Mouse (Mus musculus) left cerebral cortex, postnatal 10 days (tissue): ENCODE data around the gene Serpina3g. TPM values are rescaled to one million over a fixed set of nuclear protein-coding genes. Genes with fewer than 3 reads are reported as not detected.

Experiments
- DNase-seq, 2 experiments: peaks; one replicate each; pipeline ENCODE4 v3.0.0; 2021 to 2022; ENCODE audit warnings: low spot score in 2 of 2, mixed read lengths in 1 of 2; ENCODE audit errors: extremely low spot score in 1 of 2
- intact Hi-C: fragments of 180-260 bp; cut with DNase I; formaldehyde crosslinking; loops from one replicate; pipeline ENCODE4 v1.15.1; 2025
- total RNA-seq, 2 experiments: library from RNA; stranded (reverse); gene quantifications; 2 replicates each; pipeline ENCODE4 v1.2.3; 2021

The Serpina3g gene
- total RNA-seq, 2 experiments from 2014 or later: 0.36 to 0.39 TPM

DNA sequence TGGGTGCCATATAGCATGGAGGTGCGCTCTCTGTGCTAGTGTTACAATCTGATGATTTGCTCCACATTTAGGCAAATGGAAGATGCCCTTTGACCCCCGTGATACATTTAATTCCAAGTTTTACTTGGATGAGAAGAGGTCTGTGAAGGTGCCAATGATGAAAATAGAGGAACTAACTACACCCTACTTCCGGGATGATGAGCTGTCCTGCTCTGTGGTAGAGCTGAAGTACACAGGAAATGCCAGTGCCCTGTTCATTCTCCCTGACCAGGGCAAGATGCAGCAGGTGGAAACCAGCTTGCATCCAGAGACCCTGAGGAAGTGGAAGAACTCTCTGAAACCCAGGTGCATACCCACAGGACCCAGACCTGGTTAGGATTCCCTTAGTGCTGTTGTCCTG, 30.3 kb downstream of the Serpina3g start:
- DNase-seq: no peak
- intact Hi-C loops: no loop called here

DNA sequence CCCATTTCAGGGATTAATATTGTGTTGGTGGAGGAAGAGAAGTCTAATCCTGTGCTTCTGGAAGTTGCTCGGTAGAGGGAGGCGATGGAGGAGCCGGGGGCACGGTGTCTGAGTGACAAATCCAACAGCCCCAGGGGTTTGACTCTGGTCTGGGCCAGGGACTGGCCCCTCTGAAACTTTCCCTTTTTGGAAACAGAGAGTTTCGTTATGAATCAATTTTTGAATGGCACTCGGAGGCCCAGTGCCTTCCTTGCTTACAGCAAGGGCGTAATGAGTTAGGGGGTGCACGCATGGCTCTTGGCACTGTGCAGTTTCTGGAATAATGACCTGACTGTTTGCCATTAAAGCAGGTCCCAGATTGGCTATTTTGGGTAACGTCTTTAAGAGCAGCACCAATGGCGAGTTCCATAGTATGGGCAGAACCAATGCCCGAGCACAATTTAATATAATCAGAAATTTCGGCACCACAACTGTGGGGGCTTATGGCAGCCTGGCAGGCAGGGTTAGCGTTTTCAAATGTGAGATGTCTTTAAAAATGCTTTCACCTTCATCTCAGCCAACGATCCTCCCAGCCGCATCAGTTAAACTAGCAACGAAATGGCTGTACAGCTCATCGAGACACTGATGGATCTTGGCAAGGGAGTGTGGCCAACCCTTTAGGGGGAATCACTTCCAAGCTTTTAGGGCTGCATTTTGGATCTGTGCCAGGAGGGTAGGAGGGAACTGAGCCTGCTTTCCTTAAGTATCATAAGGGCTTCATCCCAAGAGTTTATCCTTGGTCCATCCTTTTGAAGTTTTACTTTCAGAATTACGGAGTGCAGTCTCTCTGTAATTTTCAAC, 42.4 kb downstream of the Serpina3g start:
- DNase-seq: peak in 1 of 2 experiments; percentile 26

DNA sequence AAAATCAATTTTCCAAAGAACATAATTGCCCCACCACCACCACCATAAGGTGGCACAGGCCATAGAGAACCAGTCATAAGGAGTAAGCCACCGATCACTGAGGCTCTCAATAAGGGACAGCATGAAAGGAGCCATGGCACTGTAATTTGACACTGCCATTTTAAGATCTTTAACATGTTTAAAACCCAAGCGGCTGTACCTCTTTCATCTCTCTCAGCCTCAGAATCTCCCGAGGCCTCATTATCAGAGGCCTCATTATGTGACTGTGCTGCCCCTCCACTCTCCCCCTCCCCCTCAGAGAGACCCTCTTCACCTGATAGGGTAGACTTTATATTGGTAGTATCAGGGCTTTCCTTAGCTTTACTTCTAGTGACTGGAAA, 43.0 kb downstream of the Serpina3g start:
- DNase-seq: no peak
- intact Hi-C loops: no loop called here

More for the DNA sequence above, 42.4 kb downstream of the Serpina3g start:
- intact Hi-C loops: no loop called here

DNA sequence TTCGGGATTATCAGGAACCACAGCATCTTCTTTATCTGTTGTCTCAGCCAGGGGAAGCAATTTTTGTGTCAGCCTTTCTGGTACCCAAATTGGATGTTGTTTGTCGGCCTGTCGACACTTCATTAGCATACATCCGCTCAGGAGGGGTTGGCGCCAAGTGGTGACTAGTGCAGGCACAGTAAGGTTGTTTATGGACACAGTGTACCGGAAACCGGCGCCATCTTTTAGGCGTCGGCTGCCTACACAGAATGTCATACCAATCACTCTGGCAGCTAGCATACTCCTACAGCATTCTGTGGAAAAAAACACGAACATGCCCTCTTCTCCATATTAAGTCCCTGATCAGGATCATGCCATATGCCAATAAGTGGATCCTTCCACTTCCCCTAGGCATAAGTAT, 47.3 kb downstream of the Serpina3g start:
- intact Hi-C loops: no loop called here
- DNase-seq: no peak

DNA sequence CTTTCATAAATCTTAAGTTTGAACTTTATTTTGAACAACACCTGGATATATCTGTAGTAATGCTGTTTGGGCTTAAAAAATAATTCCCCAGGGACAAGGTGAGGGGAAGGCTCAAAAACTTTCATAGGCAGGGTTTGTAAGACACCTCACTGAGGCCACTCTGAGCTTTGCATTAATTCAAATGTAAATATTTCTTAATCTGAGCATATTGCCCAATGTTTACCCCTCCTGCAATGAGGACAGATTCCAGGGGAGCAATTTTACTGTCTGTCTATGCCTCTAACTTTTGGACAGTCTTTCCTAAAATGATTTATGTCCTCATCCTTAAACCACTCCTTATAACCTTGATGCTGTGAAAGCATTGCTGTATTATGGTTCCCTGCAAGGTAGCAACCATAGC, 52.3 kb downstream of the Serpina3g start:
- intact Hi-C loops: no loop called here
- DNase-seq: no peak

DNA sequence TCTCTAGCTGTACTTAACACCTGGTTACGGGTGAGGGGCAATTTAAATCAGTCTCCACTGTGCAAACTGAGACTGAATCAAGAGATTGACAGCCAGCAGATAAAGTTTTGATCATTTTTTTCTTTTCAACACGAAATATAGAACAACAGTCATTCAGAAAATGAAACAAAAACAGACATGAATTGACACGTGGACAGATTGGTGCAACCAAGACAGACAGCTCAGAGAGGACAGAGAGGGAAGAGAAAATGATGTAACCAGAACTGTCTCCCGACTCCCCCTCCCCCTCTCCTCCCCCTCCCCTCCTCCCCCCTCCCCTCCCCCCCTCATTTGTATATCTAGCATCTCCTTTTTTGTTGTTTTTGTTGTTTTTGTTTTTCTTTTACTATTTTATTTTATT, 53.8 kb downstream of the Serpina3g start:
- no peak for DNase-seq
- intact Hi-C loops: no loop called here

Other genes with a start within 250 kb of the Serpina3g start
- gene Serpina11, start 246.3 kb upstream of the Serpina3g start, total RNA-seq: not detected
- 1 to 10 TPM in 1 of 2 experiments, under 1 TPM in 1; 0.22 to 1.9 TPM for gene Serpina9, start 222.5 kb upstream of the Serpina3g start, total RNA-seq
- gene Serpina12, start 191.8 kb upstream of the Serpina3g start, total RNA-seq: not detected
- not detected for gene Serpina5, start 135.1 kb upstream of the Serpina3g start, total RNA-seq
- not detected for gene Serpina3a, start 123.5 kb upstream of the Serpina3g start, total RNA-seq
- gene Serpina3b, start 108.2 kb upstream of the Serpina3g start, total RNA-seq: not detected
- gene Serpina3c, start 82.4 kb upstream of the Serpina3g start, total RNA-seq: not detected
- not detected for gene Serpina3f, start 21.7 kb upstream of the Serpina3g start, total RNA-seq
- under 1 TPM in 1 of 2 experiments, not detected in 1; 0.47 TPM for gene Serpina3i, start 26.9 kb downstream of the Serpina3g start, total RNA-seq
- not detected for gene Serpina3j, start 78.3 kb downstream of the Serpina3g start, total RNA-seq
- not detected for gene Serpina3k, start 102.2 kb downstream of the Serpina3g start, total RNA-seq
- gene Serpina3m, start 102.2 kb downstream of the Serpina3g start, total RNA-seq: not detected
- gene Serpina3n, start 170.5 kb downstream of the Serpina3g start, total RNA-seq: 1 to 10 TPM; 4.2 to 6.9 TPM
- not detected for gene Gsc, start 237.1 kb downstream of the Serpina3g start, total RNA-seq